Mouse (Mus musculus): ENCODE data around the gene Mbd6. TPM values are rescaled to one million over a fixed set of nuclear protein-coding genes. Genes with fewer than 3 reads are reported as not detected.
"Not testable (repeated sequence)": the region's sequence is repeated elsewhere in the genome, so short reads cannot be mapped to it uniquely, and the experiment has no call there.

The Mbd6 gene
- polyA plus RNA-seq (2012; rRNA removed), result 19.8 and 42.1 TPM in 2 replicates

GRCm38 (mm10) chr10:127288800-127289572, at the start of gene Mbd6:
Gene Mbd6, minus strand, starts transcription at chr10:127289018.
- DNase-seq (ENCODE audit: low spot score), result peak; percentile 92

- DNase-seq (ENCODE audit: low spot score), result no peak
Observed at GRCm38 (mm10) chr10:127337536-127338099, 48.8 kb upstream of the Mbd6 start.

GRCm38 (mm10) chr10:127336952-127337351, 48.1 kb upstream of the Mbd6 start:
- DNase-seq (ENCODE audit: low spot score), result no peak

- no peak for DNase-seq (ENCODE audit: low spot score)
Observed at GRCm38 (mm10) chr10:127335271-127335670, 46.5 kb upstream of the Mbd6 start.

- no peak for DNase-seq (ENCODE audit: low spot score)
Observed at GRCm38 (mm10) chr10:127333152-127333551, 44.3 kb upstream of the Mbd6 start.

GRCm38 (mm10) chr10:127332211-127332874, 43.5 kb upstream of the Mbd6 start:
- no peak for DNase-seq (ENCODE audit: low spot score)

GRCm38 (mm10) chr10:127330212-127330611, 41.4 kb upstream of the Mbd6 start:
- DNase-seq (ENCODE audit: low spot score), result no peak

GRCm38 (mm10) chr10:127327461-127328145, 38.8 kb upstream of the Mbd6 start:
- no peak for DNase-seq (ENCODE audit: low spot score)

GRCm38 (mm10) chr10:127326828-127327227, 38.0 kb upstream of the Mbd6 start:
- DNase-seq (ENCODE audit: low spot score), result no peak

- DNase-seq (ENCODE audit: low spot score), result no peak
Observed at GRCm38 (mm10) chr10:127326017-127326801, 37.4 kb upstream of the Mbd6 start.

GRCm38 (mm10) chr10:127325454-127326016, 36.7 kb upstream of the Mbd6 start:
- DNase-seq (ENCODE audit: low spot score), result no peak

- no peak for DNase-seq (ENCODE audit: low spot score)
Observed at GRCm38 (mm10) chr10:127324495-127324894, 35.7 kb upstream of the Mbd6 start.

- no peak for DNase-seq (ENCODE audit: low spot score)
Observed at GRCm38 (mm10) chr10:127323131-127323855, 34.5 kb upstream of the Mbd6 start.

GRCm38 (mm10) chr10:127322669-127323068, 33.9 kb upstream of the Mbd6 start:
- DNase-seq (ENCODE audit: low spot score), result no peak

GRCm38 (mm10) chr10:127322178-127322577, 33.4 kb upstream of the Mbd6 start:
- no peak for DNase-seq (ENCODE audit: low spot score)

GRCm38 (mm10) chr10:127321621-127322020, 32.8 kb upstream of the Mbd6 start, which contains the start of gene Arhgap9:
Gene Arhgap9, plus strand, starts transcription at chr10:127321964.
- no peak for DNase-seq (ENCODE audit: low spot score)

GRCm38 (mm10) chr10:127319969-127320368, 31.2 kb upstream of the Mbd6 start:
- no peak for DNase-seq (ENCODE audit: low spot score)

GRCm38 (mm10) chr10:127318009-127318408, 29.2 kb upstream of the Mbd6 start:
- DNase-seq (ENCODE audit: low spot score), result no peak

- no peak for DNase-seq (ENCODE audit: low spot score)
Observed at GRCm38 (mm10) chr10:127317277-127317676, 28.5 kb upstream of the Mbd6 start.

- not testable (repeated sequence) for DNase-seq (ENCODE audit: low spot score)
Observed at GRCm38 (mm10) chr10:127314950-127315349, 26.1 kb upstream of the Mbd6 start.

All from urinary bladder, adult 2 months (tissue).